Comparison of ENCODE assay signal across 12 mouse cellular contexts in the genomic region with DNA sequence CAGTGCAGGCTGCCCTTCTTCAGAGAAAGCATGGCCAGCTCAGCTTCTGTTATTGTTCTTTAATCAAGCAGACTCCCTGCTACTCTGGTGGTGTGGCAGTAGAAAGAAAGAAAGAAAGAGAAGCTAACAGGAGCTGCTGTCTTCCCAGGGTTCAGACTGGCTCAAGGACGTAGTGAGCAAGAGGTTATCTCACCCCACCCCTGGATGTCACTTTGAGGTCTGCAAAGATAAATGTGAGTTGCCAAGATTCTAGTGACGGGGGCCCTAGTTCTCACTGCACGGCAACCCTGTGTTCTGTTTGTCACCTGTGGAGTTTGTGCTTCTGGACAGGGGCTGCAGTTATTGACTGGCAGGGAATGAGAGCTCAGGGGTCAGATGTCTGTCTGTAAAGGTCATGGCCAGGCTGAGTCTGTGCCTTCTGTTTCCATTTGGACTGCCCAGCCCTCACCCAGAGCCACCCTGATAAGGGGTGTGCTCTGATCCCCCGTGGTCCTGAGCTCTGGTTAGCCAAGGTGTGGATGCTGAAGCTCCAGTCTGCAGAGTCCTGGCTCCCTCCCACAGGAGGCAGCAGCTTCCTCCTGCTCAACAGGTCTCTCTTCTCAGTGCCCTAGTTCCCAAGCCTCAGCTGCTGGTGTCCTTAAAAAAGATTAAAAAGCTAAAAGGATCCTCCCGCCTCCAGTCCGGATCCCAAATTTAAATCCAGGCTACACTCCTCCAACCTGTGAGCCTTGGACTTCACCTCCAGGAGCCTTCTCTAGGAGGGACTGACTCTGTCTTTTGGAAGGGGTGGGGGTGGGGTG.
A peak's percentile ranks its signal among the peaks of the same experiment; 100 is the strongest.
DNase-seq lines count a peak whose midpoint lies in the region; ATAC-seq and TF ChIP-seq lines count a peak whose summit lies in the region.
"Had no signal": no experiment of that assay in that cellular context is flagged by ENCODE, and none has a peak within 500 bp of the region (broad histone marks: within the 10 kb centered on the region; RNA-seq: fewer than 3 reads in every experiment).

No protein-coding gene starts in this region.

- H3K4me2 ChIP-seq in hindbrain, embryonic 13.5 days, result peak overlapping the region; percentile 51
- H3K4me2 ChIP-seq in midbrain, embryonic 15.5 days, result peak overlapping the region; percentile 51

- H3K4me3 ChIP-seq in cortical plate, adult 2 months (ENCODE audit: insufficient read depth, low read length), result peak overlapping the region; percentile 53
- peak overlapping the region; percentile 32 for H3K4me3 ChIP-seq in hindbrain, embryonic 13.5 days
- H3K4me3 ChIP-seq in midbrain, embryonic 15.5 days, result peak overlapping the region; percentile 38

- TF ChIP-seq POLR2A in cortical plate, adult 2 months (IDR thresholded peaks at IDR 0.05; ENCODE audit: extremely low read depth, insufficient read depth, low read length), result no peak; the same call in 1 of the 2 replicates

- 32% methylated on average over 6 of the region's 6 CpGs for WGBS in hindbrain, embryonic 13.5 days
- WGBS in midbrain, embryonic 15.5 days, result 34% methylated on average over 6 of the region's 6 CpGs

- no peaks in the 10 kb centered on the region for H3K27me3 ChIP-seq in hindbrain, embryonic 13.5 days
- H3K27me3 ChIP-seq in midbrain, embryonic 15.5 days (replicated peaks), result no peaks in the 10 kb centered on the region

- peak overlapping the region; percentile 63 for H3K9ac ChIP-seq in hindbrain, embryonic 13.5 days
- H3K9ac ChIP-seq in midbrain, embryonic 15.5 days, result peak overlapping the region; percentile 41

- no peaks in the 10 kb centered on the region for H3K9me3 ChIP-seq in hindbrain, embryonic 13.5 days
- no peaks in the 10 kb centered on the region for H3K9me3 ChIP-seq in midbrain, embryonic 15.5 days

- no peak for TF ChIP-seq CTCF in cortical plate, adult 2 months (IDR thresholded peaks at IDR 0.05; ENCODE audit: extremely low read depth, insufficient read depth, low read length)

- no peaks in the 10 kb centered on the region for H3K36me3 ChIP-seq in hindbrain, embryonic 13.5 days
- no peaks in the 10 kb centered on the region for H3K36me3 ChIP-seq in midbrain, embryonic 15.5 days (replicated peaks)

- ATAC-seq in hindbrain, embryonic 13.5 days (ENCODE audit: low FRiP score), result 0 out of 2 replicates have a peak, but pooled peaks have one; percentile 2
- 0 out of 2 replicates have a peak, but pooled peaks have one; percentile 4 for ATAC-seq in midbrain, embryonic 15.5 days (replicated peaks)
- no peak for ATAC-seq in granulocyte monocyte progenitor cell, adult 5-6 weeks (replicated peaks; ENCODE audit: poor library complexity, severe bottlenecking)

- H3K4me1 ChIP-seq in cortical plate, adult 2 months (ENCODE audit: control insufficient read depth, insufficient read depth, low read length), result peaks cover 22% of the 10 kb centered on the region
- H3K4me1 ChIP-seq in hindbrain, embryonic 13.5 days (replicated peaks), result peaks cover 61% of the 10 kb centered on the region
- H3K4me1 ChIP-seq in midbrain, embryonic 15.5 days, result peaks cover 49% of the 10 kb centered on the region

- H3K27ac ChIP-seq in cortical plate, adult 2 months (ENCODE audit: insufficient read depth, low read length), result no peak overlapping the region
- peak overlapping the region; percentile 75 for H3K27ac ChIP-seq in hindbrain, embryonic 13.5 days
- peak overlapping the region; percentile 77 for H3K27ac ChIP-seq in midbrain, embryonic 15.5 days

- peak; percentile 23 to 69 for DNase-seq in adrenal gland, adult (ENCODE audit: inconsistent age in 2 of 2, low spot score in 1 of 2)
- no peak for DNase-seq in adrenal gland, postnatal 25 days
- no peak for DNase-seq in lung, adult 18-20 months
- no peak for DNase-seq in cerebellum, postnatal 4 days (ENCODE audit: low spot score in 2 of 2)
- DNase-seq: heart, postnatal 10 days; kidney, postnatal 25 days; lung, postnatal 4 days; thymus, postnatal 4 days had no signal

Comparison
In these comparisons a context has a peak if more than half of its experiments do, and no peak if none do; other contexts are left out.
1. DNase-seq: peak in adrenal gland, adult (2 of 2); none in adrenal gland, postnatal 25 days (single experiment), lung, adult 18-20 months (0 of 2) and cerebellum, postnatal 4 days (0 of 2).
2. Peak in every context shown above with its lines, with median percentiles within 50 percentile points of each other: H3K4me3 ChIP-seq.